Mouse (Mus musculus): ENCODE measurements at regions not wholly inside any gene's neighbourhood (a gene's known extent, or its start where the extent isn't known, plus 50 kb on each side); places are given as distances from the start of the nearest gene placed in this dataset.

- TF ChIP-seq POLR2A (IDR thresholded peaks at IDR 0.05; ENCODE audit: control insufficient read depth in 1 of 2, insufficient read depth in 1 of 2, low read depth in 1 of 2, low read length in 2 of 2, poor library complexity in 1 of 2) (no peak), MYC (IDR thresholded peaks at IDR 0.05; ENCODE audit: low read depth, low read length) (no peak), TAL1 (IDR thresholded peaks at IDR 0.05; ENCODE audit: low read length) (no peak), ZNF384 (IDR thresholded peaks at IDR 0.05; ENCODE audit: low read depth, low read length) (no peak), EP300 (IDR thresholded peaks at IDR 0.05; ENCODE audit: low read depth in 1 of 2, low read length in 2 of 2) (peak; percentile 26 to 41; a peak in 2 of 4 replicates)
These were observed 182.3 kb upstream of the L3mbtl3 start for GRCm38 (mm10) chr10:26558118-26558517.

All from MEL (cell line).